Mouse (Mus musculus) embryo, embryonic 11.5 days (tissue): ENCODE results near the gene Diaph2.
"Not testable (repeated sequence)": the region's sequence is repeated elsewhere in the genome, so short reads cannot be mapped to it uniquely, and the experiment has no call there.

Experiments
- DNase-seq: peaks from one replicate; pipeline ENCODE4 v3.0.0-alpha.2; 2012; ENCODE audit warnings: low read depth, low spot score

Gene Diaph2

DNA sequence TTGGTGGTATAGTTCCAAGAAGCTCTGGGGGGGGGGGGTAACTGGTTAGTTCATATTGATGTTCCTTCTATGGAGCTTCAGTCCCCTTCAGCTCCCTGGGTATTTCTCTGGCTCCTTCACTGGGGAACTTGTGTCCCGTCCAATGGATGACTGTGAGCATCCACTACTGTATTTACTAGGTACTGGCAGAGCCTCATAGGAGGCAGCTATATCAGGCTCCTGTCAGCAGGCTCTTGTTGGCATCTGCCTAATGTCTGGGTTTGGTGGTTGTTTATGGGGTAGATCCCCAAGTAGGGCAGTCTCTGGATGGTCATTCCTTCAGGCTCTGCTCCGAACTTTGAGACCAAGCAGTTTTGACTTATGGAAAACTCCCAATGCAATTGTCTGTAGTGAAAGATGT is 50.4 kb downstream of the Diaph2 start:
- not testable (repeated sequence) for DNase-seq

DNA sequence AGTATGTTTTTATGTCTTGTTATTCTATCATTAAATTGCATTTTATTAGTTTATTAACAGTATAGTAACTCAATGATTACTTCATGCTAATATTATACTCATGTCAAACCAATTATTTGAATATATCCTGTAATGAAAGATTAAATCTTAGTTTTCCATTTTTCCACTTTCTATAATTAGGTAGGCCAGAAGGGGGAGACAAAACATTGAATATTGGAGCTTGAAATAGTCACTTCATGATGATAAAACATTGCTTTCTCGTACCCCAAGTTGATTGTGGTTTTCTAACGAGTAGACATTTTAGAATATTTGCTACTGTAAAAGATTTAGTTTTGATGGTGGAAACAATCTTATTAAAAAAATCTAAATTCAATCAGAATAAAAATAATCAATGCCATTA is 82.4 kb downstream of the Diaph2 start:
- DNase-seq = peak; percentile 0

DNA sequence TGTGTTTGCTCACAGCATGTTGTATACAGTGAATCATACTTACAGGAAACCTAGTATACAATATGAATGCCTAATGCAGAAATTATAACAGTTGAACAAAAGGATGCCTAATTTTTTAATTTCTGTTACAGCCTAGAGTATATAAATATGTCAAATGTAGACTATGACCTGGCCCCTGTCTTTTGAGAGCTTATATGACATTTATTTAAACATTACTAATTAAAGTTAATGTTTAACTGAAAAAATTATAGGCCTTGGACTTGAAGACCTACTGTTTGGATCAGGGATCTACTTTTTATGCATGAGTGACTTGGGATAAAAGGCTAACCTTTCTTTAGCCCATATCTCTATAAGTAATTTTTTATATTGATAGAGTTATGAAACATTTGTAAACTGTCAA is 84.3 kb downstream of the Diaph2 start:
- DNase-seq = no peak

DNA sequence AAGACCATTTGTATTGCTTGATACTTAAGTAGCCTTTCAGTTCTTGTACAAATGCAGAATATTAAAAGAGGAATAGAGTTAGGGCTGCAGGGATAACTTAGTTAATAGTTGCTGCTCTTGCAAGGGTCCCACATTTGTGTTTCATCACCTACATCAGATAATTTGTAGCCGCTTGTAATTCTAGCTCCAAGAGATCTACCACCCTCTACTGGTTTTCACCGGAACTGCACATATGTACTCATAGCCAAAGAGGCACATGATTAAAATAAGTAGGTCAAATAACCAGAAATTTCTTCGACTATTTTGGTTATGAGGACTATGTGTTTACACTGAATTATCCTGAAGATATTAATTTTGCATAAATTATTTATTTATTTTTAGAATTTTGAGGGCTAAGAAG is 134.9 kb downstream of the Diaph2 start:
- peak; percentile 7 for DNase-seq

DNA sequence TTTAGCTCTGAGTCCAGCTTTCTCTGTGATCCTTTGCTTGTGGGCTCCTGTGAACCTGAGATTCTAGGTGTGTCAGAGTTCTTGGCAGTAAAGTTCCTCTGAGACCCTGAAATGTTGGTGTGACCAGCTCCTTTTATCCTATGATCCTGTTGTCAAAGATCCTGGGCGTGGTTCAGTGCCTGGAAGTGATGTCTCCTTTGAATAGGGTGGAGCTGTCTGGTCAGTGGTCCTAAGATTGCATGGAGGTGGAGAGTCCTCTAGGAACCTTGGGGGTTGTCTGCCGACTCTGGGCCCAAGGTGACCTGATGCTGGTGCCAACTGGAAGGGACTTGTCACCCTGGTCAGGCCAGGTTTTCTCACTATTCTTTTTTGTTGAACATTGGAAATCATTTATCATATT is 176.3 kb downstream of the Diaph2 start:
- DNase-seq = no peak

DNA sequence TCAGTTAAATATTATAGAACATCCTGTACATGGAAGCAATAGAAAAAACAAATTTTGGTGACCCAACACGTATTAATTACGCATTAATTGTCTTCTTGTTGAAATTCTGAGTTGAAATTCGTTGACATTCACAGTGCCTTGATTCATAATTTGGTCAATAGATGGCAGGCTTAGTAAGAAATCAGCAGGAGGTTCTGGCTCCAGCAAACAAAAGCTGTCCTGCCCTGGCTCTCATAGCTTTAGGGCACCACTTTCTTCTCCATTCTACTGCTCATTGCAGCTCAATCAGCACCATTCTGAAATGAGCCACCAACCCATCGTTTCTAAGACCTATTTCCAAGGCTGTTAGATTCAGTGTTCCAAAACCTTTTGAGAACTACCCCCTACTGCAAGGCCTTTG is 225.3 kb downstream of the Diaph2 start:
- DNase-seq = no peak

DNA sequence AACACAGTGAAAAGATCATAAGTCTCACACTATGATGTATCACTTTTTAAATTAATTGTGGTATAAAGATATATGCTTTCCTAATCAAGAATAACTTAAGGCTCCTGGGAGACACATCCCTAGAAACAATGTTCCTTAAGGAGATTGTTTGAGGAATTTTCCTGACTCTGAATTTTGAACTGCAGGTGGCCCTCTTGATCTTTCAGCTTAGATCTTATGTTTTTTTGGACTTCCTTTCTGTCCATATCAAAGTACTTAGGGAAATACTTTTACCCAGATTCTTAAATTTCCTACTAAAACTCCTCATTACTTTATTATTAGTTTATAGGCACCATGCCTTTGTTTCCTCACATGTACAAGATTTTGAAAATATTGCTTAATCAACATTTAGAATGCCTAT is 258.7 kb downstream of the Diaph2 start:
- no peak for DNase-seq

DNA sequence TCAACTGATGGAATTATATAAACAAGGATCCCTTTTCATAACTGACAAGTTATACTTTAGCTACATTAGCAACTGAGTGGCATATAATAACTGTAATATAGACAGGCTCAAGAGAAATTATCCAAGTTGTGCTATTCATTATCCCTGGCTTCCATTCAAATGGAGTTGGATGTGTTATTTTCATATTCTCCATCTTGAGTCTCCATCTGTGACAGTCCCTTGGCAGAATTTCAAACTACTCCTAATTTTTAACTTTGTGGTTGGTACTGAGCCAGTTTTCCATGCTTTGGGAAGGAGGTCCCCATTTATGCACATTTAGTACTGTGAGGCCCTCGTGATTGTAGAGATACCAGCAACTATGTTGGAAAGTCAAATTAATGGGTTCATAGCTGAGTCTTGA is 270.2 kb downstream of the Diaph2 start:
- no peak for DNase-seq

DNA sequence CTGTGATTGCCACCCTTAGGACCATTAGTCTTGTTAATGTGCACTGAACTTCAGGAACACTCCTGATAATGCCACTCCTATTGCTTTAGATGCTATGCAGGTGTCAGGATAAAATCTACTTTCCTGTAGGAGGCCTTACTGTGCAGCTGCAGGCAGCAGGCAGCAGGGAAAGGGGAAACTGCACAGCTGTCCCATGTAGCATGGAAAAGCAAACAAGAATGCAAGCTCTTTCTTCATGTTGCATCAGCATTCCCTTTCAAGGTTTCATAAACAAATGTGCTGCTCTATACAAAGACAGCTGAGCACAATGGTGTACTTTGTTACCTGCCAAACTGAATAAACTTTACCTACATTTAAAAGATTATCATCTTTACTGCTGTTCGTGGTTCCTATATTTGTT is 295.0 kb downstream of the Diaph2 start:
- DNase-seq = no peak

DNA sequence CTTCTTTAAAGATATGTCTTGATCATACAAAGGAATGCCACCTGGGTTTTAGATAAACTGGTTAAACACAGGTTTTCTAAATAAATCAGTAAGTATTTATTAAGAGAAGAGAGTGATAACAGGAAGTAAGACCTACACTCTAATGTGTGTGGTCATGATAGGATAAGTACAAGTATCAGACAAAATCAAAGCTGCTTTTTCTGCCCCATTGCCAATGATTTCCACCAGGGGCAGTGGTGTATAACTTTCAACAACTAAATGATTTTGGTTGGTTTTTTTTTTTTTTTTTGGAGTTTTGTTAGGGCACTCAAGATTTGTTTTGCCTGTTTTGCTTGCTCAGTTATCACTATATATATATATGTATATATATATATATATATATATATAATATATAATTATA is 399.7 kb downstream of the Diaph2 start:
- DNase-seq = no peak

DNA sequence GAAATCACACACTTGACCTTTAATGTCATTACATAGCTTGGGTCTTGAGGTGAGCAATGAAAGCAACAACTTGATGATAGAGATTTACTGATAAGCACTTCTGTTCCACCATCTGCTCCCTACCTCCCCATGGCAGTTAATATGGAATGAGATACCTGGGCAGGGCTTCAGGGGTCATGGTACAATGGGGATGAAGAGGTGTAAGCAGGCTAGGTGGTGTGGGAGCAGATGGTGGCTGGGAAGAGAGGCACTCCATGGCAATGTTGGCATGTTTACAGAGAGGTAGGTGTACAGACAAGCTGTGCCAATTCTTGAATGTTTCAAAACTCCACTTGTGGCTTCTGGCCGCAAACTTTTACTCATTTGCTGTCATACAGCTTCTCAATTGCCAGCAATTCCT is 402.6 kb downstream of the Diaph2 start:
- no peak for DNase-seq

DNA sequence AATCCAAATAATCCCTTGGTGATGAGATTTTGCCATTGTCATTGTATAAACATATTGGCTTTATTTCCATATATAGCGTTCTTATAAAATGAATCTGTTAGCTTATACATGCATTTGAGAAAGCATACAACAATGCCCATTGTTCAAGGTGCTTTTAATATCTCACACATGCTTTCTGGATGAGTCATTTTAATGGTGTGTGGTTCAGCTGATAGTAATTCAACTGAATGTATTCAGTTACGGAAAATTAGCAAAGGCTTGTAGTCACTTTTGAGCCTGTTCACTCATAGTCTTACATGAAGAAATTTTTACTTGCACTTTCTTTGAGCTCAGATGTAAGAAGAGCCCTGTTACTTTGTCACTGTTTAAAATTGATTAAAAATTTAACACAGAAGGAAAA is 423.6 kb downstream of the Diaph2 start:
- DNase-seq = no peak

DNA sequence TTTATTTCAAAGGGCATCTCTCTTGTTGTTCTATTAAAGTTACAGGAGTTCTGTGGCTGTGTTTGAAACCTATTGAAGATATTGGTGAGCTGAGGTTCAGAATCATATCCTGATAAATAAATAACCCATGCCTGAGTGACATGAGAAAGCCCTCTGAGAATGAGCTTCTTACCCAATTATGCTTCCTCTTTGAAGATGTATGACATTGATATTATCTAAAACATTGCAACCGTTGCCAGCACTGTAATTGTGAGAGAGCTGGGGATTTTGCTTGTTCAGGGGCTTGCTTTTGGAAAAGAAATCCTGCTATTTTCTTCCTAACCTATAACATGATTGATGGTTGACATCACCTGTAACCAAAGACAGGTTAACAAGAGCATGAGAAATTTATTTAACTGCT is 438.3 kb downstream of the Diaph2 start:
- no peak for DNase-seq

DNA sequence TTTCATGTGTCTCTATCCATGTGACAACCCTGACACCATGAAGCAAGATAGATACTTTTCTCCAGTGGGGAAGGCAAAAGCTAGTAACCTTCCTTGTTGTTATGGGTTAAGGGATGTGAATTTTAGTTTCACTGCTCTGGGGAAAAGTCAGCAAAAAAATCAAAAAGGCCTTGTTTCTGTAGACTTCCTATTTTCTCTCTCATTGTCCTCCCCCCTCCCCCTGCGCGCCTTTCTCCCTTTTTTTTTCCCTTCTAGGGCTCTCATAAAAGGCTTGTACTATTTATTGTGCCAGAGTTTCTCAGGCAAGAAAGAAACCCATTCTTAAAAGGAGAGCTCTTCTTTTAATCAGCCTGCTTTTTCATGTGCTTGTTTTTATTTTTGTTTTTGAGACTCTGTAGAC is 438.9 kb downstream of the Diaph2 start:
- DNase-seq = no peak

DNA sequence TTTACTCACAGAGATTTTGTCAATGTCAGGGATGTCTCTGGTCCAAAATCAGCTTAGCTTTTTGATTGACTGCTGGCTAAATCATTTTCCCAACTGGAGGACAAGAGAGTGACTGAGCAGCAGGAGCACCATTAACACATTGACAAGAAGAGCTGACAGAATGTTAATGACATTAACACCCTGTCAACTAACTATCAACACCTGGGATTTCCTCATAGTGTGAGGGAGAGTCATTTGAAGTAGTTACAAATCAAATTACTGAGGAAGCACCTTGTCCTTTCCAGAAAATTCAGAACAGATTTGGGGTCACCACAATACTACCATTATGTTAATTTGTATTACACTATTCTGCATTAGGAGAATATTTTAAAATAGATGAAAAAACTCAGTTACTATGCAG is 439.7 kb downstream of the Diaph2 start:
- no peak for DNase-seq

DNA sequence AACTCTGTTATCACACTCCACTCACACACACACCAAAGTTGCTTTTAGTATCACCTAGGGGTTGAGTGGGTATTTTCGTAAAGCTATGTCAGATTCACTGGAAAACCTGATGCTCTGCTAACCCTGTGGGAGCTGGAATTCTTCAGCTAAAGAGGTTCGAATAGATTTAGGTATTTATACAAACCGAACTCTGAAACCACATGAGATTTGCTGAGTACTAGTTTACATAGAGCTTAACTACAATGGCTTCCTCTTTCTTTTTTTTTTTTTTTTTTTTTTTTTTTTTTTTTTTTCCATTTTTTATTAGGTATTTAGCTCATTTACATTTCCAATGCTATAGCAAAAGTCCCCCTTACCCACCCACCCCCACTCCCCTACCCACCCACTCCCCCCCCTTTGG is 447.9 kb downstream of the Diaph2 start:
- DNase-seq = not testable (repeated sequence)

DNA sequence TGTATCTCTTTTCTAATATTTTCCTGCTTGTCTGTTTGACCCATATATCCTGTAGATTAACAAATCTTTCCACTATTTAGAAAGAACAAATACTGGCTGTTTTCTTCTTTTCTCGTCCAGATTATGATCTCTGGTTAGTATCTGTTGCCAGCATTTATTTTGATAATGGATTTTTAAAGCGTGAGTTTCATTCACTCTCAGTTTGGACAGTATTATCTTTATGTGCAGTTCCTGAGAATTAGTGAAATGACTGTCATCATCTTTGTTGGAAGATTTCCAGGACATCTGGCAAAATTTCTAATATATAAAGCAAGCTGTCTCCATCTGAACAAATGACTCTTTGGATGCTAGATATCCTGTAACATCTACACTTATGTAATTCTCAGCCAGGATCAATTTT is 455.7 kb downstream of the Diaph2 start:
- no peak for DNase-seq

DNA sequence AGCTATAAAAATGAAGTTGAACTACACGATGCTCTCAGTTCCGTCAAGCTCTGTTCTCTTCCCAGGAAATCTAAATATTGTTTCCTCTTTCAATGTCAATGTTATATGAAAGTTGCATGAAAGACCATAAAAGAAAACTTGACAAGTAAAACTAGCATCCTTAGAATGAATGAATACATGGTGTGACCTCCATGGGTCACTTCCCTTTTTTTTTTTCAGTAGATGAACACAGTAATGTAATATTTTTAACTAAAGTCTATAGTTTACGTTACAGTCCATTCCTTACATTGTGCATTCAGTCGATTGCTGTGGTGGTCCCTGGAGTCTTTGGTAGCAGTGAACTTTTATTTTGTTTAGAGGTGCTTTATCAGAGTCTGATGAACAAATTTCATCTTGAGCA is 462.7 kb downstream of the Diaph2 start:
- no peak for DNase-seq

DNA sequence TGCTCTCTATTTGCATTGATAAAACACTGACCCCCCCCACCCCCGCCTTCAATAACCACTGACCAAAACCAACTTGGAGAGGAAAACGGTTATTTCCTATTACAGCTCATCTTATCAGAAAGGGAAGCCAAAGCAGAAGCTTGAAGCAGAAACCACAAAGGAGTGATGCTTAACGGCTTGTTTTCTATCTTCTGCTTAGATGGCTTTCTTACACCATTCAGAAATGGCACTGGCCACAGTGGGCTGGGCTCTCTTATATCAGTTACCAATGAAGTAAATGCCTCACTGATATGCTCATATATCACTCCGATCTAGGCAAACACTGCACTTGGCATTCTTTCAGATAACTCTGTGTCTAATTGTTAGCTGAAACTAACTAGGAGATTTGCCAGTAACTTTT is 463.2 kb downstream of the Diaph2 start:
- DNase-seq = no peak

DNA sequence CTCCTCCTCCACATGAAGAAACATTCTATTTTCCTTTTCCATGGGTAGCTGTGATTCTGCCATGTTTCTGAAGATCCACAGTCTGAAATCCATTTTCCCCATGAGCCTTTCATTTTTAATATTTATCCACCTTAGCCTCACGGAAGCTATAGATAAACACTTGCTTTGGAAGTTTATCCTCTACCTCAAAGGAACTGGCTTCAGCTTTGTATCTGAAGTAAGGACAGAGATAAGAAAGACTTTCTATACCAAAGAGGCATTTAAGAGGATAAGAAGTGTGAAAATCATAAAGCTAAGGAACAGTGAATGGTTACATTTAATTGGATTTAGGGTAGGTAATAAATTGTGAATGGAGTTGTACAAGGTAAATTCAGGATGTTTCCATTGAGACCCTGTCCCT is 480.5 kb downstream of the Diaph2 start:
- no peak for DNase-seq

DNA sequence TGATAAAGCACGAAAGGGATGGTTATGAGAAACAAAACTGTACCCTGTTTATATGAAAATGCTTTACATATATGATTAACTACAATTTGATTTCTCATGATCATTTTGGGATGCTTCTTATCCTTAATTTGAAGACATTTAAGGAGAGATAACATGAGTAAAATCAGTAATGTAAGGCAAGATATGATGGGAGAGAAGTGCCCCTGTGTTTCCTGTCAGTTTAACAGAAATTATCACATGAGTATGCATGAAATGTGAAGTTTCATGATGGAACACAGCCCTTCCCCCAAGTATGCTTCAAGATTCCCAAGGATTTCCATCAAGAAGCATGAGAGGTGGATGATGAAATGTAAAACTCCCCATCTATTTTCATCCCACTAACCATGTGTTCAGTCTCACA is 485.6 kb downstream of the Diaph2 start:
- DNase-seq = no peak

DNA sequence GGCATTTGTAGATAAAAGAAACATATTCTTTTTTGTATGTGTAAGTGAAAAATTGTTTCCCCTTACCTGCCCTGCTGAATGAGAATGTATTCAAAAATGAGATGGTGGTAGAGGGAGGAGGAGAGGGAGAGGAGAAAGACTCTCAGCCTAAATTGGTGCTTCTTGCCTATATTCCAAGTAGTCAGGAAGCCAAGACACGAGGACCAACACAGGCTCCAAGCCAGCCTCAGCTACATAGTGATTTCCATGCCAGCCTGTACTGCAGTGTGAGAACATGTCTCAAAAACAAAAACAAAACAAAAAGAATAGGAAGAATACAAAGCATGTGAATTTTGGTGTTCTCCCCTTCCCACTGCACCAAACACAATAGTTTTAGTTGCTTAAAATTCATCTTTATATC is 497.1 kb downstream of the Diaph2 start:
- DNase-seq = no peak

DNA sequence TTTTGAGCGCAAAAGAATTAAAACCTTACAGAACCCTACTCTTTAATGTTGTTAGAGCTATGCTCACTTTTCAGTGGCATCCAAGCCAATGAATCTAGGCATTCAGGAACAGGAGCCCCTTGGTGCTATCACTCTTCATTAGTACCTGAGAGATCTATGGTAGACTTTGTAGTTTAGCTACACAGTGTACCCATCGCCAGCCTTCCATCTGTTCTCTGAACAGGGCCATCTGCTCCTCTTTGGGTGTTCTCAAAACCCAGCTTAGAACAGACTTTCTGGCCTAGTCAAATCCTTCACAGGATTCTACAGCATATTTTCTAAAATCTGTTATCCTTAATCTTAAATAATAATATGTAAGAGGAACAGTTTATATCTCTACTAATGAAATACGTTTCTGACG is 504.1 kb downstream of the Diaph2 start:
- DNase-seq = no peak

DNA sequence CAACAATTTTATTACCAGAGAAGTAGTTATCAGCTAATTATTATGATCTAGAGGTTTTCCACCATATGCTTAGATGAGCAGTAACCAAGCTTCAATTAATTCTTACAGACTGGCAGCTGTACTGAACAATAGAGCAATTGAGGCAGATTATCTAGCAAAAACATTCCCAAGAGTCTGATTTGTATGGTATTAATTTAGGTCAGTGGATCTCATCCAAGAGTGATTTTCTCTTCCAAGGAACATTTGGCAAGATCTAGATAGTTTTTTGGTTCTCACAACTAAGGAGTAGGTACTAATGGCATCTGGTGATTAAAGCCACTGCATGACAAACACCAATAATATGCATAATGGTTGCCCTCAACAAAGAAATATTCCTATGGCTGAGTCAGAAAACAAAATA is 516.2 kb downstream of the Diaph2 start:
- DNase-seq = no peak

DNA sequence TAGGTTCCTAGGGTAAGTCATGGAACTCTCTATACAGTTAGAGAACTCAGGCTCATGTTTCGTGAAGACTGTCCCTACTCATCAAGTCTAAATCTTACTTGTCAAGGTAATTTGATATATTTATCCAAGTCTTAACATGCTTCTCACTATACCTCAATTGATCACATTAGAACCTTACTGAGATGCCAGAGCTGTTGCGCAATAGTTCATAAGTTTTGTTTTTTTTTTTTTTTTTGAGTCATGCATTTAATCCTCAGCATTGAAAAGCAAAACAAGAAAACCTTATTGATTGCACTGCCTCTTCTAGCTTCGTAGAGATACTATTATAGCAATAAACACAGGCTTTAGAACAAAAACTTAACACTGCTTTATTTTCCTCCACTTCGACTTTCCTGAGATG is 529.6 kb downstream of the Diaph2 start:
- no peak for DNase-seq
